Mouse (Mus musculus): Measurements from ENCODE around the gene Gle1. TPM values are rescaled to one million over a fixed set of nuclear protein-coding genes. Genes with fewer than 3 reads are reported as not detected.

Gle1 gene
- polyA plus RNA-seq, 1 experiment from 2014 or later = 59.5 TPM

Small RNAs within 50 kb of the gene (microRNA-seq; reads per million reads assigned to microRNA genes)
- not detected for gene Mir6997

Other genes starting within 250 kb of the Gle1 start
- not detected in 2 replicates for gene Gm13420, start 183.7 kb upstream of the Gle1 start, polyA plus RNA-seq (2015; fragmentation: Nextera tagmentation; extraction: Ambion mirVana)
- gene Gm13547, start 176.1 kb upstream of the Gle1 start, polyA plus RNA-seq (2015; fragmentation: Nextera tagmentation; extraction: Ambion mirVana) = 0.33 TPM in 1 of 2 replicates, not detected in the other
- gene Coq4, start 147.9 kb upstream of the Gle1 start, polyA plus RNA-seq (2015; fragmentation: Nextera tagmentation; extraction: Ambion mirVana) = 25.4 and 26.7 TPM in 2 replicates
- 32.1 and 33.9 TPM in 2 replicates for gene Trub2, start 146.9 kb upstream of the Gle1 start, polyA plus RNA-seq (2015; fragmentation: Nextera tagmentation; extraction: Ambion mirVana)
- 19.1 and 22.2 TPM in 2 replicates for gene Slc27a4, start 132.8 kb upstream of the Gle1 start, polyA plus RNA-seq (2015; fragmentation: Nextera tagmentation; extraction: Ambion mirVana)
- 24.4 and 27.5 TPM in 2 replicates for gene Urm1, start 115.4 kb upstream of the Gle1 start, polyA plus RNA-seq (2015; fragmentation: Nextera tagmentation; extraction: Ambion mirVana)
- 53.1 and 64.1 TPM in 2 replicates for gene Cercam, start 66.3 kb upstream of the Gle1 start, polyA plus RNA-seq (2015; fragmentation: Nextera tagmentation; extraction: Ambion mirVana)
- 49.6 and 52.1 TPM in 2 replicates for gene Odf2, start 46.2 kb upstream of the Gle1 start, polyA plus RNA-seq (2015; fragmentation: Nextera tagmentation; extraction: Ambion mirVana)
- 89.3 and 95.5 TPM in 2 replicates for gene Sptan1, start 30.1 kb downstream of the Gle1 start, polyA plus RNA-seq (2015; fragmentation: Nextera tagmentation; extraction: Ambion mirVana)
- 36.7 and 37.0 TPM in 2 replicates for gene Wdr34, start 113.5 kb downstream of the Gle1 start, polyA plus RNA-seq (2015; fragmentation: Nextera tagmentation; extraction: Ambion mirVana)
- gene Set, start 122.0 kb downstream of the Gle1 start, polyA plus RNA-seq (2015; fragmentation: Nextera tagmentation; extraction: Ambion mirVana) = 323 and 361 TPM in 2 replicates
- 8.6 and 10.4 TPM in 2 replicates for gene Pkn3, start 142.3 kb downstream of the Gle1 start, polyA plus RNA-seq (2015; fragmentation: Nextera tagmentation; extraction: Ambion mirVana)
- 21.1 and 21.6 TPM in 2 replicates for gene Zdhhc12, start 158.2 kb downstream of the Gle1 start, polyA plus RNA-seq (2015; fragmentation: Nextera tagmentation; extraction: Ambion mirVana)
- 6.5 and 8.6 TPM in 2 replicates for gene Zer1, start 189.2 kb downstream of the Gle1 start, polyA plus RNA-seq (2015; fragmentation: Nextera tagmentation; extraction: Ambion mirVana)
- gene Tbc1d13, start 198.3 kb downstream of the Gle1 start, polyA plus RNA-seq (2015; fragmentation: Nextera tagmentation; extraction: Ambion mirVana) = 5.5 and 8.0 TPM in 2 replicates
- gene Endog, start 236.1 kb downstream of the Gle1 start, polyA plus RNA-seq (2015; fragmentation: Nextera tagmentation; extraction: Ambion mirVana) = 14.8 and 17.0 TPM in 2 replicates
- gene Spout1, start 243.0 kb downstream of the Gle1 start, polyA plus RNA-seq (2015; fragmentation: Nextera tagmentation; extraction: Ambion mirVana) = 75.0 and 75.2 TPM in 2 replicates

All from limb, embryonic 15.5 days (tissue).